Mouse (Mus musculus) embryonic facial prominence, embryonic 11.5 days (tissue): ENCODE data around the gene Tmem135. TPM values are rescaled to one million over a fixed set of nuclear protein-coding genes. Genes with fewer than 3 reads are reported as not detected.

Experiments used
- ATAC-seq: fragments of 200-750 bp; cut with Nextera tagmentation; replicated peaks from 2 replicates; pipeline ENCODE4 v1.8.0; 2017; ENCODE audit warnings: low read depth; ENCODE audit not compliant: insufficient number of reproducible peaks, low FRiP score, low TSS enrichment
- DNase-seq: peaks from one replicate; pipeline ENCODE4 v3.0.0-alpha.2; 2015; ENCODE audit warnings: low spot score
- H3K27ac ChIP-seq: fragments of 300-500 bp; sonication (generic); replicated peaks from 2 replicates; pipeline ENCODE4 v1.5.1; 2014; ENCODE audit warnings: mild to moderate bottlenecking, low read depth, low read length, control low read depth
- H3K27me3 ChIP-seq: fragments of 300-500 bp; sonication (generic); 2 replicates; pipeline ENCODE4 v1.6.1; 2014; ENCODE audit warnings: mild to moderate bottlenecking, low read length, moderate library complexity, mixed read lengths; ENCODE audit not compliant: control insufficient read depth, insufficient read depth
- H3K36me3 ChIP-seq: fragments of 300-500 bp; sonication (generic); replicated peaks from 2 replicates; pipeline ENCODE4 v1.6.1; 2014; ENCODE audit warnings: low read depth, mild to moderate bottlenecking, low read length, moderate library complexity, mixed read lengths; ENCODE audit not compliant: control insufficient read depth, insufficient read depth
- H3K4me1 ChIP-seq: fragments of 300-500 bp; sonication (generic); 2 replicates; pipeline ENCODE4 v1.6.1; 2014; ENCODE audit warnings: low read length, mixed read lengths; ENCODE audit not compliant: control insufficient read depth, insufficient read depth
- H3K4me2 ChIP-seq: fragments of 300-500 bp; sonication (generic); 2 replicates; pipeline ENCODE4 v1.6.1; 2014; ENCODE audit warnings: low read depth, mild to moderate bottlenecking, control low read depth, low read length, moderate library complexity
- H3K4me3 ChIP-seq: fragments of 300-500 bp; sonication (generic); 2 replicates; pipeline ENCODE4 v1.5.1; 2014; ENCODE audit warnings: low read depth, low read length, control low read depth
- H3K9ac ChIP-seq: fragments of 300-500 bp; sonication (generic); replicated peaks from 2 replicates; pipeline ENCODE4 v1.6.1; 2014; ENCODE audit warnings: mild to moderate bottlenecking, control low read depth, low read length
- H3K9me3 ChIP-seq: fragments of 300-500 bp; sonication (generic); replicated peaks from 2 replicates; pipeline ENCODE4 v1.6.1; 2016; ENCODE audit warnings: mild to moderate bottlenecking, low read length, inconsistent platforms, mixed read lengths; ENCODE audit not compliant: control insufficient read depth
- WGBS: fragments of 180-500 bp; shearing (Covaris S2); extraction: QIAGEN DNeasy Blood & Tissue Kit; methylation state at CpG from one replicate; pipeline ENCODE4 v1.1.7; 2014; 5-methylcytosine and 5-hydroxymethylcytosine counted together
- polyA plus RNA-seq: library from polyadenylated mRNA; unstranded; fragments of >200 nt; fragmentation: Nextera tagmentation; extraction: Ambion mirVana; gene quantifications from 2 replicates; pipeline ENCODE4 v1.2.1, GENCODE M21; 2014

Tmem135 gene
- polyA plus RNA-seq, 1 experiment from 2014 or later = 18.5 TPM

GRCm38 (mm10) chr7:89203144-89203543 lies 200.9 kb downstream of the Tmem135 start:
- Histone ChIP-seq H3K4me1 (no peaks in the 10 kb centered on the region), H3K9me3 (no peaks in the 10 kb centered on the region), H3K36me3 (no peaks in the 10 kb centered on the region), H3K27ac (no peak overlapping the region), H3K4me3 (no peak overlapping the region), H3K4me2 (no peak overlapping the region), H3K9ac (no peak overlapping the region), H3K27me3 (no peaks in the 10 kb centered on the region)
- DNase-seq (peak; percentile 25), ATAC-seq (no peak)
- WGBS = 51% methylated on average over 5 of the region's 5 CpGs

- Histone ChIP-seq H3K36me3 (no peaks in the 10 kb centered on the region), H3K27ac (no peak overlapping the region), H3K4me3 (no peak overlapping the region), H3K9me3 (no peaks in the 10 kb centered on the region), H3K4me1 (no peaks in the 10 kb centered on the region), H3K4me2 (no peak overlapping the region), H3K9ac (no peak overlapping the region), H3K27me3 (no peaks in the 10 kb centered on the region)
- DNase-seq (no peak), ATAC-seq (no peak)
Observed at GRCm38 (mm10) chr7:89201954-89202353, 202.1 kb downstream of the Tmem135 start.

GRCm38 (mm10) chr7:89198499-89198898 lies 205.5 kb downstream of the Tmem135 start:
- no peaks in the 10 kb centered on the region for H3K9me3 ChIP-seq
- WGBS = 90% methylated on average over 4 of the region's 4 CpGs
- H3K27ac ChIP-seq = no peak overlapping the region
- H3K4me3 ChIP-seq = no peak overlapping the region
- no peak overlapping the region for H3K4me2 ChIP-seq
- ATAC-seq = no peak
- no peak for DNase-seq
- H3K9ac ChIP-seq = no peak overlapping the region
- H3K27me3 ChIP-seq = no peaks in the 10 kb centered on the region
- no peaks in the 10 kb centered on the region for H3K36me3 ChIP-seq
- H3K4me1 ChIP-seq = no peaks in the 10 kb centered on the region

- H3K27me3 ChIP-seq = no peaks in the 10 kb centered on the region
- ATAC-seq = no peak
- 74% methylated on average over 5 of the region's 5 CpGs for WGBS
Observed at GRCm38 (mm10) chr7:89193459-89193858, 210.6 kb downstream of the Tmem135 start.

GRCm38 (mm10) chr7:89183928-89184327 lies 220.1 kb downstream of the Tmem135 start:
- H3K4me3 ChIP-seq = no peak overlapping the region
- 80% methylated on average over 4 of the region's 4 CpGs for WGBS
- H3K36me3 ChIP-seq = no peaks in the 10 kb centered on the region
- H3K4me2 ChIP-seq = no peak overlapping the region
- H3K9ac ChIP-seq = no peak overlapping the region
- H3K9me3 ChIP-seq = no peaks in the 10 kb centered on the region
- H3K27ac ChIP-seq = no peak overlapping the region
- H3K4me1 ChIP-seq = no peaks in the 10 kb centered on the region
- DNase-seq = no peak
- H3K27me3 ChIP-seq = no peaks in the 10 kb centered on the region
- ATAC-seq = no peak

More at GRCm38 (mm10) chr7:89193459-89193858, 210.6 kb downstream of the Tmem135 start:
- no peak overlapping the region for H3K9ac ChIP-seq
- no peak overlapping the region for H3K27ac ChIP-seq
- H3K4me3 ChIP-seq = no peak overlapping the region
- no peak for DNase-seq
- no peaks in the 10 kb centered on the region for H3K36me3 ChIP-seq
- H3K4me2 ChIP-seq = no peak overlapping the region
- H3K4me1 ChIP-seq = no peaks in the 10 kb centered on the region
- no peaks in the 10 kb centered on the region for H3K9me3 ChIP-seq

- H3K27me3 ChIP-seq = no peaks in the 10 kb centered on the region
- H3K4me1 ChIP-seq = no peaks in the 10 kb centered on the region
- no peak overlapping the region for H3K27ac ChIP-seq
- H3K9me3 ChIP-seq = no peaks in the 10 kb centered on the region
- DNase-seq (no peak), ATAC-seq (no peak)
- no peak overlapping the region for H3K4me2 ChIP-seq
- WGBS = 82% methylated on average over 5 of the region's 5 CpGs
- H3K4me3 ChIP-seq = no peak overlapping the region
- H3K9ac ChIP-seq = no peak overlapping the region
- H3K36me3 ChIP-seq = no peaks in the 10 kb centered on the region
Observed at GRCm38 (mm10) chr7:89182943-89183342, 221.1 kb downstream of the Tmem135 start.

- 29% methylated on average over 1 of the region's 1 CpGs for WGBS
- Histone ChIP-seq H3K9me3 (no peaks in the 10 kb centered on the region), H3K27ac (no peak overlapping the region), H3K4me2 (no peak overlapping the region), H3K4me1 (no peaks in the 10 kb centered on the region), H3K4me3 (no peak overlapping the region), H3K36me3 (no peaks in the 10 kb centered on the region), H3K27me3 (no peaks in the 10 kb centered on the region), H3K9ac (no peak overlapping the region)
- ATAC-seq = no peak
- DNase-seq = peak; percentile 44
Observed at GRCm38 (mm10) chr7:89181285-89181684, 222.7 kb downstream of the Tmem135 start.

GRCm38 (mm10) chr7:89178601-89179000 lies 225.4 kb downstream of the Tmem135 start:
- 90% methylated on average over 2 of the region's 2 CpGs for WGBS

More at GRCm38 (mm10) chr7:89178601-89179000, 225.4 kb downstream of the Tmem135 start:
- Histone ChIP-seq H3K36me3 (no peaks in the 10 kb centered on the region), H3K27ac (no peak overlapping the region), H3K27me3 (no peaks in the 10 kb centered on the region), H3K4me3 (no peak overlapping the region), H3K9me3 (no peaks in the 10 kb centered on the region), H3K4me1 (no peaks in the 10 kb centered on the region), H3K9ac (no peak overlapping the region), H3K4me2 (no peak overlapping the region)
- DNase-seq (no peak), ATAC-seq (no peak)
